10 mouse cellular contexts compared by ENCODE assay signal in the genomic region with DNA sequence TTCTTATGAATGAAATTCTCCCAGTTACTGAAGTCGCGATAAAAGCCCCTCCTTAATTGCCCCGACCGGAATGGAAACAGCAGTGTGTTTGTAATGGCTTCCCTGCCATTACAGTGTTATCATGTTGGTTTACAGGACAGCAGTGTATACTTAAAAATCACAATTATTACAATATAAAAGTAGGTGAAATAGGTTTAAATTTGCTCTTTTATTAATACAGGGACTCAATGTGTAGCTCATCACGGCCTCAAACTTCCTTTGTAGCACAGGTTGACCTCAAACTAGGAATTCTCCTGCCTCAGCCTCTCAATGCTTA. TPM values are rescaled to one million over a fixed set of nuclear protein-coding genes. Genes with fewer than 3 reads are reported as not detected.
DNase-seq lines count a peak whose midpoint lies in the region; ATAC-seq and TF ChIP-seq lines count a peak whose summit lies in the region.
"Had no signal": no experiment of that assay in that cellular context is flagged by ENCODE, and none has a peak within 500 bp of the region (broad histone marks: within the 10 kb centered on the region; RNA-seq: fewer than 3 reads in every experiment).

No protein-coding gene starts in this region.

- ATAC-seq in heart, embryonic 13.5 days (ENCODE audit: extremely low read depth, insufficient number of reproducible peaks, low FRiP score, low TSS enrichment), result no peak
- no peak for ATAC-seq in megakaryocyte, adult 5-6 weeks (ENCODE audit: poor library complexity, severe bottlenecking)
- ATAC-seq in stomach, postnatal 0 days (ENCODE audit: low FRiP score, low TSS enrichment), result no peak

- peaks cover 51% of the 10 kb centered on the region for H3K4me1 ChIP-seq in heart, embryonic 13.5 days
- peaks cover 62% of the 10 kb centered on the region for H3K4me1 ChIP-seq in megakaryocyte, embryonic 14.5 days
- peaks cover 20% of the 10 kb centered on the region for H3K4me1 ChIP-seq in limb, embryonic 10.5 days
- H3K4me1 ChIP-seq in stomach, postnatal 0 days (replicated peaks; ENCODE audit: control insufficient read depth, insufficient read depth), result no peaks in the 10 kb centered on the region

- no peak for TF ChIP-seq EP300 in stomach, postnatal 0 days (optimal IDR thresholded peaks at IDR 0.05)

- DNase-seq in heart, postnatal 10 days, result no peak
- no peak for DNase-seq in limb, embryonic 10.5 days (ENCODE audit: low spot score)
- no peak for DNase-seq in stomach, postnatal 0 days (ENCODE audit: low spot score)
- DNase-seq in natural killer cell, adult 2 months (ENCODE audit: low spot score in 2 of 2), result no peak
- no peak for DNase-seq in frontal cortex, postnatal 14 days (ENCODE audit: low spot score in 2 of 2)
- DNase-seq: lung, postnatal 10 days had no signal

- intact Hi-C loops in heart, postnatal 10 days (cut with DNase I), result loop anchor here (1.0 to 5.0 kb wide), 3 partner anchors 36 to 122 kb away; partner anchors contain the start of gene Syde2

- peak overlapping the region; percentile 61; the same call in 1 of the 2 replicates for H3K9ac ChIP-seq in heart, embryonic 13.5 days
- no peak overlapping the region for H3K9ac ChIP-seq in stomach, postnatal 0 days (ENCODE audit: low read length)

- H3K36me3 ChIP-seq in heart, embryonic 13.5 days, result 0 out of 2 replicates have a peak, but pooled peaks cover 2% of the 10 kb centered on the region
- H3K36me3 ChIP-seq in megakaryocyte, embryonic 14.5 days (replicated peaks; ENCODE audit: low read length), result no peaks in the 10 kb centered on the region
- H3K36me3 ChIP-seq in limb, embryonic 10.5 days, result no peaks in the 10 kb centered on the region
- H3K36me3 ChIP-seq in stomach, postnatal 0 days (ENCODE audit: control insufficient read depth, insufficient read depth, low read length), result no peaks in the 10 kb centered on the region

- H3K9me3 ChIP-seq in heart, embryonic 13.5 days, result no peaks in the 10 kb centered on the region
- no peaks in the 10 kb centered on the region for H3K9me3 ChIP-seq in megakaryocyte, embryonic 14.5 days
- no peaks in the 10 kb centered on the region for H3K9me3 ChIP-seq in limb, embryonic 10.5 days (replicated peaks)
- no peaks in the 10 kb centered on the region for H3K9me3 ChIP-seq in stomach, postnatal 0 days (ENCODE audit: control insufficient read depth, low read length)

- no peaks in the 10 kb centered on the region for H3K27me3 ChIP-seq in heart, embryonic 13.5 days (replicated peaks)
- no peaks in the 10 kb centered on the region for H3K27me3 ChIP-seq in megakaryocyte, embryonic 14.5 days (replicated peaks)
- no peaks in the 10 kb centered on the region for H3K27me3 ChIP-seq in limb, embryonic 10.5 days (ENCODE audit: low read depth, poor library complexity, severe bottlenecking)
- H3K27me3 ChIP-seq in stomach, postnatal 0 days (ENCODE audit: control insufficient read depth, insufficient read depth, low read length), result no peaks in the 10 kb centered on the region
- H3K27me3 ChIP-seq: CH12.LX had no signal

- 26% methylated on average over 5 of the region's 5 CpGs for WGBS in heart, embryonic 13.5 days
- WGBS in limb, embryonic 10.5 days, result 52% methylated on average over 5 of the region's 5 CpGs
- WGBS in stomach, postnatal 0 days, result 36% methylated on average over 5 of the region's 5 CpGs

- no peak for TF ChIP-seq CTCF in stomach, postnatal 0 days (IDR thresholded peaks at IDR 0.05; ENCODE audit: low read depth)

- no peak overlapping the region for H3K27ac ChIP-seq in heart, embryonic 13.5 days (replicated peaks)
- no peak overlapping the region for H3K27ac ChIP-seq in limb, embryonic 10.5 days
- H3K27ac ChIP-seq in stomach, postnatal 0 days (replicated peaks), result no peak overlapping the region

- peak overlapping the region; percentile 63 for H3K4me2 ChIP-seq in heart, embryonic 13.5 days
- 0 out of 2 replicates have a peak overlapping the region, but pooled peaks have one; percentile 34 for H3K4me2 ChIP-seq in stomach, postnatal 0 days (replicated peaks; ENCODE audit: low read depth)

- peak overlapping the region; percentile 34; the same call in 1 of the 2 replicates for H3K4me3 ChIP-seq in heart, embryonic 13.5 days
- peak overlapping the region; percentile 59 for H3K4me3 ChIP-seq in megakaryocyte, embryonic 14.5 days (replicated peaks)
- 0 out of 2 replicates have a peak overlapping the region, but pooled peaks have one; percentile 38 for H3K4me3 ChIP-seq in limb, embryonic 10.5 days
- H3K4me3 ChIP-seq in stomach, postnatal 0 days (ENCODE audit: low read depth, low read length), result no peak overlapping the region

RNA-seq across cellular contexts. Expression of gene 2410004B18Rik, which starts 13.0 kb away (rescaled TPM):
- polyA plus RNA-seq in heart, embryonic 13.5 days (2015; fragmentation: Nextera tagmentation; extraction: Ambion mirVana), result 35.4 and 44.6 TPM in 2 replicates
- total RNA-seq in heart, postnatal 10 days (2021), result 10 to 100 TPM; 22.6 to 23.1 TPM
- polyA plus RNA-seq in megakaryocyte, embryonic 14.5 days (2012; ENCODE audit: insufficient read depth, low replicate concordance), result 30.4 and 32.2 TPM in 2 replicates
- total RNA-seq in megakaryocyte, adult 5-6 weeks (2015), result 33.0 and 47.7 TPM in 2 replicates
- total RNA-seq in megakaryocyte, adult 5-6 weeks (2017), result 14.4 and 15.8 TPM in 2 replicates
- 50.1 and 52.4 TPM in 2 replicates for polyA plus RNA-seq in limb, embryonic 10.5 days (2016; fragmentation: Nextera tagmentation; extraction: Ambion mirVana)
- 33.1 and 36.4 TPM in 2 replicates for polyA plus RNA-seq in stomach, postnatal 0 days (2015; fragmentation: Nextera tagmentation; extraction: Ambion mirVana)

RNA-seq across cellular contexts. Expression of gene Bcl10, which starts 28.2 kb away (rescaled TPM):
- 35.1 and 36.0 TPM in 2 replicates for polyA plus RNA-seq in heart, embryonic 13.5 days (2015; fragmentation: Nextera tagmentation; extraction: Ambion mirVana)
- total RNA-seq in heart, postnatal 10 days (2021), result 10 to 100 TPM; 23.8 to 25.8 TPM
- polyA plus RNA-seq in megakaryocyte, embryonic 14.5 days (2012; ENCODE audit: insufficient read depth, low replicate concordance), result 13.7 and 17.2 TPM in 2 replicates
- 79.2 and 96.1 TPM in 2 replicates for total RNA-seq in megakaryocyte, adult 5-6 weeks (2015)
- 69.0 and 80.6 TPM in 2 replicates for total RNA-seq in megakaryocyte, adult 5-6 weeks (2017)
- 44.0 and 45.5 TPM in 2 replicates for polyA plus RNA-seq in limb, embryonic 10.5 days (2016; fragmentation: Nextera tagmentation; extraction: Ambion mirVana)
- polyA plus RNA-seq in stomach, postnatal 0 days (2015; fragmentation: Nextera tagmentation; extraction: Ambion mirVana), result 43.5 and 46.1 TPM in 2 replicates

RNA-seq across cellular contexts. Expression of gene Syde2, which starts 36.9 kb away (rescaled TPM):
- polyA plus RNA-seq in heart, embryonic 13.5 days (2015; fragmentation: Nextera tagmentation; extraction: Ambion mirVana), result 4.8 and 5.4 TPM in 2 replicates
- total RNA-seq in heart, postnatal 10 days (2021), result 10 to 100 TPM; 27.4 to 29.0 TPM
- 0.03 TPM in 1 of 2 replicates, not detected in the other for polyA plus RNA-seq in megakaryocyte, embryonic 14.5 days (2012; ENCODE audit: insufficient read depth, low replicate concordance)
- 0.25 and 0.52 TPM in 2 replicates for total RNA-seq in megakaryocyte, adult 5-6 weeks (2015)
- 0.44 and 0.53 TPM in 2 replicates for total RNA-seq in megakaryocyte, adult 5-6 weeks (2017)
- polyA plus RNA-seq in limb, embryonic 10.5 days (2016; fragmentation: Nextera tagmentation; extraction: Ambion mirVana), result 1.2 and 1.3 TPM in 2 replicates
- 1.4 and 1.6 TPM in 2 replicates for polyA plus RNA-seq in stomach, postnatal 0 days (2015; fragmentation: Nextera tagmentation; extraction: Ambion mirVana)
